In genomic region chr15:81190011-81190629, GRCm38 (mm10) we compare ENCODE assay signal across 8 mouse cellular contexts. TPM values are rescaled to one million over a fixed set of nuclear protein-coding genes. Genes with fewer than 3 reads are reported as not detected.
DNase-seq lines count a peak whose midpoint lies in the region; ATAC-seq and TF ChIP-seq lines count a peak whose summit lies in the region.

No protein-coding gene starts in this region.

- H3K9ac ChIP-seq in kidney, embryonic 15.5 days: peak overlapping the region; percentile 89
- peak overlapping the region; percentile 87 for H3K9ac ChIP-seq in midbrain, embryonic 12.5 days (replicated peaks)

- H3K27ac ChIP-seq in testis, adult 2 months (ENCODE audit: control insufficient read depth, insufficient read depth, low read depth, low read length): peak overlapping the region; percentile 79
- H3K27ac ChIP-seq in forebrain, embryonic 10.5 days: peak overlapping the region; percentile 92
- peak overlapping the region; percentile 78 for H3K27ac ChIP-seq in kidney, embryonic 15.5 days
- H3K27ac ChIP-seq in midbrain, embryonic 12.5 days (replicated peaks): peak overlapping the region; percentile 79

- peak overlapping the region; percentile 90 for H3K4me2 ChIP-seq in kidney, embryonic 15.5 days
- H3K4me2 ChIP-seq in midbrain, embryonic 12.5 days (replicated peaks): peak overlapping the region; percentile 93

- TF ChIP-seq CTCF in testis, adult 2 months (IDR thresholded peaks at IDR 0.05; ENCODE audit: control insufficient read depth, insufficient read depth, insufficient replicate concordance, low read depth, low read length): no peak

- peak; percentile 32 to 46 for DNase-seq in cerebellum, adult 18-20 months
- DNase-seq in cerebellum, adult 9-10 months: no peak
- DNase-seq in testis, postnatal 14 days (ENCODE audit: low spot score): no peak
- no peak for DNase-seq in forebrain, embryonic 10.5 days (ENCODE audit: extremely low spot score, low spot score)

- TF ChIP-seq POLR2A in testis, adult 2 months (IDR thresholded peaks at IDR 0.05; ENCODE audit: control insufficient read depth, low read depth, low read length): no peak

- H3K4me1 ChIP-seq in testis, adult 2 months (ENCODE audit: control insufficient read depth, insufficient read depth, low read length): peaks cover 9% of the 10 kb centered on the region
- H3K4me1 ChIP-seq in forebrain, embryonic 10.5 days: peaks cover 26% of the 10 kb centered on the region
- H3K4me1 ChIP-seq in kidney, embryonic 15.5 days: peaks cover 35% of the 10 kb centered on the region
- H3K4me1 ChIP-seq in midbrain, embryonic 12.5 days: peaks cover 16% of the 10 kb centered on the region

- no peaks in the 10 kb centered on the region for H3K36me3 ChIP-seq in testis, adult 2 months (ENCODE audit: control insufficient read depth, insufficient read depth, low read length)
- peaks cover 25% of the 10 kb centered on the region for H3K36me3 ChIP-seq in forebrain, embryonic 10.5 days (replicated peaks)
- H3K36me3 ChIP-seq in kidney, embryonic 15.5 days: peaks cover 3% of the 10 kb centered on the region; the same call in 1 of the 2 replicates
- H3K36me3 ChIP-seq in midbrain, embryonic 12.5 days: peaks cover 11% of the 10 kb centered on the region; the same call in 1 of the 2 replicates

- WGBS in forebrain, embryonic 10.5 days: under 1% methylated on average over 46 of the region's 46 CpGs
- under 1% methylated on average over 36 of the region's 46 CpGs for WGBS in kidney, embryonic 15.5 days
- 1% methylated on average over 38 of the region's 46 CpGs for WGBS in midbrain, embryonic 12.5 days

- no peaks in the 10 kb centered on the region for H3K9me3 ChIP-seq in forebrain, embryonic 10.5 days
- H3K9me3 ChIP-seq in kidney, embryonic 15.5 days (replicated peaks): no peaks in the 10 kb centered on the region
- no peaks in the 10 kb centered on the region for H3K9me3 ChIP-seq in midbrain, embryonic 12.5 days

- no peaks in the 10 kb centered on the region for H3K27me3 ChIP-seq in testis, adult 2 months (ENCODE audit: control insufficient read depth, insufficient read depth, low read length)
- no peaks in the 10 kb centered on the region for H3K27me3 ChIP-seq in forebrain, embryonic 10.5 days (ENCODE audit: poor library complexity, severe bottlenecking)
- H3K27me3 ChIP-seq in kidney, embryonic 15.5 days: no peaks in the 10 kb centered on the region
- H3K27me3 ChIP-seq in midbrain, embryonic 12.5 days: no peaks in the 10 kb centered on the region

- H3K4me3 ChIP-seq in testis, adult 2 months (ENCODE audit: control insufficient read depth, low read depth, low read length): peak overlapping the region; percentile 98
- peak overlapping the region; percentile 76 for H3K4me3 ChIP-seq in forebrain, embryonic 10.5 days
- H3K4me3 ChIP-seq in kidney, embryonic 15.5 days (replicated peaks): peak overlapping the region; percentile 96
- peak overlapping the region; percentile 70 for H3K4me3 ChIP-seq in midbrain, embryonic 12.5 days

- ATAC-seq in kidney, embryonic 15.5 days (replicated peaks; ENCODE audit: low FRiP score): peak; percentile 57
- peak; percentile 75 for ATAC-seq in midbrain, embryonic 12.5 days (ENCODE audit: low FRiP score, low read depth)
- no peak for ATAC-seq in activated CD4-positive, CD25-positive, alpha-beta regulatory T cell, adult 4 months

RNA-seq across cellular contexts. Expression of gene Mrtfa, which starts 0.4 kb away (rescaled TPM):
- 26.8 and 30.2 TPM in 2 replicates for polyA plus RNA-seq in testis, adult 2 months (2012; rRNA removed)
- polyA plus RNA-seq in forebrain, embryonic 10.5 days (2016; fragmentation: Nextera tagmentation; extraction: Ambion mirVana): 21.7 and 21.8 TPM in 2 replicates
- polyA plus RNA-seq in kidney, embryonic 15.5 days (2015; fragmentation: Nextera tagmentation; extraction: Ambion mirVana): 23.4 and 27.0 TPM in 2 replicates
- 29.2 and 29.4 TPM in 2 replicates for polyA plus RNA-seq in midbrain, embryonic 12.5 days (2016; fragmentation: Nextera tagmentation; extraction: Ambion mirVana)
- 10 to 100 TPM; 45.2 to 54.3 TPM for polyA plus RNA-seq in activated CD4-positive, CD25-positive, alpha-beta regulatory T cell, adult 4 months (2017; shearing (Covaris generic))

RNA-seq across cellular contexts. Expression of gene Mchr1, which starts 45.2 kb away (rescaled TPM):
- 0.37 and 0.71 TPM in 2 replicates for polyA plus RNA-seq in testis, adult 2 months (2012; rRNA removed)
- not detected in 2 replicates for polyA plus RNA-seq in forebrain, embryonic 10.5 days (2016; fragmentation: Nextera tagmentation; extraction: Ambion mirVana)
- polyA plus RNA-seq in kidney, embryonic 15.5 days (2015; fragmentation: Nextera tagmentation; extraction: Ambion mirVana): 1.1 and 1.2 TPM in 2 replicates
- polyA plus RNA-seq in midbrain, embryonic 12.5 days (2016; fragmentation: Nextera tagmentation; extraction: Ambion mirVana): 0.81 and 0.98 TPM in 2 replicates
- polyA plus RNA-seq in activated CD4-positive, CD25-positive, alpha-beta regulatory T cell, adult 4 months (2017; shearing (Covaris generic)): under 1 TPM in 1 of 2 experiments, not detected in 1; 0.30 TPM

Comparison
In these comparisons a context has a peak if more than half of its experiments do, and no peak if none do; other contexts are left out.
1. DNase-seq: peak in cerebellum, adult 18-20 months (2 of 2); none in cerebellum, adult 9-10 months (single experiment), testis, postnatal 14 days (single experiment) and forebrain, embryonic 10.5 days (single experiment).
2. Peak in every context shown above with its lines, with median percentiles within 50 percentile points of each other: H3K27ac ChIP-seq and H3K4me3 ChIP-seq.